Mouse (Mus musculus): ENCODE results near the gene Lhx4.

The Lhx4 gene

DNA sequence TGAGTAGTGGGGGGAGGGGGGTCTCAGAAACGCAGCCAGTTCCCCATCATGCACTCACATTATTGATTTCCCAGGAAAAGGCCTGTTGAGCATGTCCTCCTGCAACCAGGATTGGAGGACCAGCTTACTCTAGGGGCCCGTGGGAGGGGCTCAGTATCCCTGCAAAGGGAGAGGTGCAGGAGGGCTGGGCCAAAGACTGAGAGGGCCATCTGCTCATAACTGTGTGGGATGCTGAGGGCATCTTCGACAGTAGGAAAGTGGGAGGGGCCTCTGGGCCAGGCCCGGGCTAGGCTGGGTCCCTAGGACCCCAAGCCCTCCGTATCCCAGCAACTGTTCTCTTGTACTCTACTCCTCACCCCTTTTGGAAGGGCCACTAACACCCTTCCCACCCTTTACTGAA is 47.3 kb downstream of the Lhx4 start:
- in situ Hi-C loops (cut with MboI, MseI) = no loop called here

GRCm38 (mm10) chr1:155703191-155703680 is 48.2 kb downstream of the Lhx4 start:
- in situ Hi-C loops (cut with MboI, MseI) = no loop called here

DNA sequence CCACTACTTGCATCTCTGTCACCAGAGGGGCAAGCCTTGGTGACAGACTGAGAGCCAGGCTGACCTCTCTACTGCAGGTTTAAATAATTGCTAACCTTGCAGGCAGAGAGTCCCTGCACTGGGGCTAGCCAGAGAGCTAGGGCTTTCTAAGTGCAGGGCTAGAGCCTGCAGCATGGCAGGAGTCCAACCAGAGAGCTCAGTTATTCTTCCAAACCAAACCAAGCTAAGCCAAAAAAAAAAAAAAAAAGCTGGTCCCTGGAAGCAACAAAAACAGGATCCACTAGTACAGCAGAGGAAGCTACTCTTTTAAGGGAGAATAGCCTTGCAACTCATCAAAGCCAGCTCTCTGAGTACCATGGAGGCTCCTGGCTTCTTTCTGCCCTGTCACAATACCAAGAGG is 50.6 kb downstream of the Lhx4 start:
- in situ Hi-C loops (cut with MboI, MseI) = no loop called here

DNA sequence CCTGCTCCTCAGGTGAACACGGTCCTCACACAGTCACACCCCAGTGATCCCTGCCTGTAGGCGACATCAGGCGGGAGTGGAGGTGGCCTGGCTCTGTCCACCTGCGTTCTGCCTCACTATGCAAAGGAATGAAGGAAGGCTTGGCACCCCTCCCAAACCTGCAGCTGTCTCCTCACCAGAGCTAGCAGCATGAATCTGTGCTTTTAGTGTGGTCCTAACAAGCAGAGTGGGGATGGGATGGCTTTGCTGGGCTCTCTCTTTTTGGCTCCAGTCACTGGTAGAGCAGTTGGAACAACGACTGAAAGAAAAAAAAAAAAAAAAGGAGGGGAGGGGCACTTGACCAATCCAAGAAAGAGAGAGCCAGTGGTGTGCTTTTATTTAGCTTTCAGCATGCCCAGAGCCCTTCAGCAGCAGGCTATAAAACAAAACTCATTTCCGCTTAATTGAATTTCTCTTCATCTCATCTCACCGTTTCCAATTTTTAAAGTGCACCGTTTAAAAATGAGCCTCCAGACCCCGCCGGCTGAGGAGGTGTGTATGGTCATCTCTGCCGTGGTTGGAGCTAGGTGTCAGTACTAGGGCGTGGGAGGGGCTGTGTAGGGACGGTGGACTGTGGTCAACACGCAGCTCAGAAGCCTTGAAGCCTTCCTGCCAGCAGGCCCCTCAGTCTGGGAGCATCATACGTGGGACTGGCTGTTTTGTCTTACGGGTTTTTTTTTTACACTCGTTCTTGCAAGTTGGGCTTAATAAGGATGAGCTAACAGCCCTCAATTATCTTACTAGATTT is 52.9 kb downstream of the Lhx4 start:
- in situ Hi-C loops (cut with MboI, MseI) = no loop called here

- in situ Hi-C loops (cut with MboI, MseI) = no loop called here
Measured at GRCm38 (mm10) chr1:155693443-155693842, 58.0 kb downstream of the Lhx4 start.

DNA sequence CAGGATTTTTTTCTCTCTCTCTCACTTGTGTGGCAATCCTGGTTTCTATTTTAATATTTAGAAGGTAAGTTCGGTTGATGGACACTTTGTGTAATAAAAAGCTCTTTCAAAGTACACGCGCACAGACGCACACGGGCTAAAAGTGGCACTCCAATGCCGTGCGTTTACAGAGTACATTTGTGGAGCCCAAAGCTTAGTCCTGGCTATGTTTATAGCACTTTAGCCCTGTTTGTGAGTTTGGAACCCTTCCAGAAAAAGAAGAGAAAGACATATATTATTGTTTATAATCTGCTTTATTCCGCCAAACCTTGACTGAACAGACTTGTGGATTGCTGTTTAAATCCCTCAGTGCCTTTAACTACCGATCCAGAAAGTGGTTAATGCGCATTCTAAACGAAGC is 58.5 kb downstream of the Lhx4 start:
- in situ Hi-C loops (cut with MboI, MseI) = no loop called here

- in situ Hi-C loops (cut with MboI, MseI) = no loop called here
Measured at GRCm38 (mm10) chr1:155692230-155692629, 59.3 kb downstream of the Lhx4 start.

DNA sequence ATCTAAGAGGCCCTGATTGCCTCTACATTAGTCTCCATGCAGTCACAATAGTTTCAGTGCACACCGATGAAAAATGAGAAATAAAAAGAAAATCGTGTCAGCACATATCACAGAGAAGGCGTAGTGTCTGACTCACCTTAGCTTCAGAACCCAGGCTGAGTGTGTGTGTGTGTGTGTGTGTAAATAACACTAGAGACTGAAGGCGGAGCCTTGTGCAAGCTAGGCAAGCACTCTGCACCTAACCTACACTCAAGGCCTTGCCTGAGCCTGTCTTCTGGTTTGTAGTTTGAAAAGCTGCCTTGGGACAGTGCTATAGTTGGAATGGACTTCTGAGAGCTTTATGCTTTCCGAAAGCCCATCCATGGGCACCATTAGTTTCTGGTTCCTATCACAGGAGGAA is 61.9 kb downstream of the Lhx4 start:
- in situ Hi-C loops (cut with MboI, MseI) = no loop called here

- in situ Hi-C loops (cut with MboI, MseI) = no loop called here
Measured at GRCm38 (mm10) chr1:155689141-155689540, 62.3 kb downstream of the Lhx4 start.

GRCm38 (mm10) chr1:155686816-155687215 is 64.7 kb downstream of the Lhx4 start:
- in situ Hi-C loops (cut with MboI, MseI) = no loop called here

GRCm38 (mm10) chr1:155681116-155681799 is 70.2 kb downstream of the Lhx4 start:
- in situ Hi-C loops (cut with MboI, MseI) = no loop called here

- in situ Hi-C loops (cut with MboI, MseI) = no loop called here
Measured at GRCm38 (mm10) chr1:155675570-155675969, 75.9 kb downstream of the Lhx4 start.

DNA sequence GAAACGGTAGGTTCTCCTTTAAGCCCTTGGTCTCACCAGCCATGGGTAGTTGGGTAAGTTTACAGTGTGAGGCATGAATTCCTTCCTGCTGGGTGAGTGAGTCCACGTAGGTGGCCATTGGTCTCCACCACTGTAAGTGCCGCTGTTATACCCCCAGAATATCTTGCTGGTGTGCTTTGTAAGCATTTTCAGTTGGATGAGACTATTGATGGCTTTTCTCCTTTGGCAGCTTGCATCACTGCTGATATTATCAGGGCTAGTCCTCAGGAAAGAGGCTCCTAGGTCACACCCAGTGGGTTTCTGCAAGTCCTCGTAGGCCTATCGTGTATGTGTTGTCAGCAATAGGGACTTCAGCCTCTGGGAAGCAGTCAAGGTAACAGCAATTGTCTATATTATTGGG is 87.5 kb downstream of the Lhx4 start:
- in situ Hi-C loops (cut with MboI, MseI) = no loop called here

DNA sequence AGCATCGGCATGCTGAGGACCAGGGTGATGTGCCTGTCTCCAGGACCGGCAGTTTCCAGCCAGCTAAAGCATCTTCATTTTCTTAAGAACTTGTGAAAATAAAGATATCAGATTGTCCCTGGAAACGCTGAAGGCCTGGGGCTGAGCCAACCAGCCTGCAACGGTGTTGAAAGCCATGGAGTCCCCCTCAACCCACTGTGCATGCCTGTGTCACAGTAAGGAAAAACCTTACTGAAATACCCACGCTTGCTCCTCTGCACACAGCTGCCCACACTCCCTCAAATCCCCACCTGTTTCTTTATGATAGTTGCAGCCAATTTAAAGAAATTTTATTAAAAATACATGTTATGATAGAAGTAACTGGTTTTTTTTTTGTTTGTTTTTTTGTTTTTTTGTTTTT is 95.2 kb downstream of the Lhx4 start:
- in situ Hi-C loops (cut with MboI, MseI) = no loop called here

DNA sequence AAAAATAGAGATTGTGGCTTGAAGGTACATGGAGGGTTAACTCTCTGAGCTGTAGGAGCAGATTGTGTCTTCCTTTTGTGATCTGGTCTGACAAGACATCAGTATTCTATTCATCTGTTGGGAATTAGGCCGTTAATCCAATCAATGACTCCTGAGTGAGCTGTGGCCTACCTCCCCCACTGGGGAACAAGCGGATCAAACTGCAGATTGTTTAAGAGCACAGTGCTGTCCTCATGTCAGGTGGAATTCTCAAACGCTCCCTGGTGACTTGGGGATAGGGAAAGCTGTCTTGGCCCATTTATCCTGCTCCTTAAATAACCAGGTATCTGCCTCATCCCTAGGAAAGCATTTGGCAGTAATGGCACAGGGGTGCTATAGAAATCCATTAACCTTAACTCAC is 96.5 kb downstream of the Lhx4 start:
- in situ Hi-C loops (cut with MboI, MseI) = no loop called here

DNA sequence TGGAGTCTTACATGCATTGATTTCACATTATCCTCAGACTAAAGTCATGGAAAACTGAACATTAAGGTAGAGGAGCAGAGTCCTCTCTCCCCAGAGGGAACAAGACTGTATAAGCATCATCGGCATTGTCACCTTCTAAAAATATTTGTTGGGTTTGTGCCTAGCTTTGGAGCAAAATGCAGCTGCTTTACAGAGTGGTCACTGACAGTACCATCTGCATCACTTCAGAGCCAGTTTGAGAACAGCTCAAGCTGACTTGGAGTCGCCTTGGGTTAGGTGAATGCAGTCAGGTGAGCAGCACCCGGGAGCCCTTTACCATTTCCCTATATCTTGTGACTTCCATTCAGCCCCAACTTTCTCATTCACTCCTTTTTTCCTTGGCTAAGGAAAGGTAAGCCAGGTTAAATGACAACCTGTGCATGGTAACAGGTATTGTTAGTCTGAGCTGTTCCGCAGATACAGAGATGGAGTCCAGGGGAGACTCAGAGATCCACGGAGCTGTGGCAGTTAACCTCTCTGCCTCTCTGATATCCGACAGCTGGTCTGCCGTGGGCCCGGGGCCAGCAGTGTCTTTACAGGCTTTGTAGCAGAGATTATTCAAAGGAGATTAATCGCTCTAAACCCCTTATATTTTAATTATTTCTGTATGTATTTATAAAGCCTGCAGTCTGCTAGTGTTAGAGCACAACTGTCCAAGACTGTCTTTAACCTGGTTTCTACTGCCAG is 101.2 kb downstream of the Lhx4 start:
- in situ Hi-C loops (cut with MboI, MseI) = no loop called here
